Mouse (Mus musculus): Measurements from ENCODE around the gene Arl4a.
A peak's percentile ranks its signal among the peaks of the same experiment; 100 is the strongest.

Gene Arl4a

GRCm38 (mm10) chr12:40037876-40038463 lies at the start of gene Arl4a:
TSS of gene Arl4a (minus strand) at chr12:40038025.
- peak; percentile 92 to 93 for DNase-seq (ENCODE audit: low spot score in 2 of 2)

- peak; percentile 66 to 73 for DNase-seq (ENCODE audit: low spot score in 2 of 2)
Measured at GRCm38 (mm10) chr12:40085731-40086322, 48.0 kb upstream of the Arl4a start.

GRCm38 (mm10) chr12:40082453-40083238 lies 44.8 kb upstream of the Arl4a start:
- DNase-seq (ENCODE audit: low spot score in 2 of 2), result no peak

GRCm38 (mm10) chr12:40082048-40082447 lies 44.2 kb upstream of the Arl4a start:
- DNase-seq (ENCODE audit: low spot score in 2 of 2), result no peak

DNA sequence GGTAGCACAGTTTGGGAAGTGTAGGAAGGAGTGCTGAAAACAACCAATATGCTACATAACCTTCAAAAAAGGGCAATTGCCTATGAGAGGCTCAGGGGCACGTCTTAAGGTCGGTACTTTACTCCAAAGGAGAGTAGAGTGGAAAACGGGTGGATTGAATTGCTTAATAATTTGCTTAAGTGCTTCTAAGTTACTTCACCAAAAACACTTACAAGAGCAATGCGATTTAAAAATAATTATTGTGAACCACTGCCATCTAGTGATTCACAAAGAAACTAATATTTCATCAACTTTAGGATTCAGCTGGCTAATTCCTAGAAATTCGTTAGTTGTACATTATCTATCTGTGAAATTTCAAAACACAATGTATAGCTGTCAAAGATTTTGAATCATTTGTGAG lies 35.8 kb upstream of the Arl4a start:
- no peak for DNase-seq (ENCODE audit: low spot score in 2 of 2)

GRCm38 (mm10) chr12:40047024-40047423 lies 9.2 kb upstream of the Arl4a start:
- DNase-seq (ENCODE audit: low spot score in 2 of 2), result no peak

DNA sequence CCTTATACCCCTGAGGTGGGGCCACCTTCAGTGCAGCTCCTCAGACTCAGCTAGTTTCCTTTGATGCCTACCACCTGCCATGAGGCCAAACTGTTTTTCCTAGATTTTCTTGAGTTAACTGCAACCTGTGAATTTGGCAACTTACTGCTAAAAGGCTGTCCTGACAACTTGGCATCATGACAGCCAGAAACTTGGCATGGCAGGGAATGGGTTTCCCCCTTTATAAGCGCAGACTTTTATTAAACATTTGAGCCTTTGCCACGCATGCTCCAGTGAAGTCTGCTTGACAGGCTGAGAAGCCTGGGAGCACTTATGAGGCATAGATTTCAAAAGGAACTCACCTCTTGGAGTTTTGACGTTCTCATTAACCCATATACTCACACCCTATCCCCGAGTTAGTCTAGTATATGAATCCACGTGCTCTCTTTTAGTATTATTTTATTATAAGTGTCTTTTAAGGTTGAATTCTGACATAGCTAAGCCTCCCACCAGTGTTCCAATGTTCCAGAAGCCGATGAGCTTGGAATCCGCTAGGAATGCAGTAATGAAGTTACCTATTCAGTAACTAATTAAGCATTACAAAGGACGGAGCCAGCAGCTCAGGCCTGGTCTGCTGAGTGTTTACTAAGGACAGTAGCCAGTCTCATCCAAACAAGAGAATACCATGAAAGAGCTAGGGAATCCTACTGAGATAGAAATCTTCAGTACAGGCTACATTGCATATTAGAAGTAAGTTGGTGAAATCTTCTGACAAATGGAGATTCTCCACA lies 6.2 kb upstream of the Arl4a start:
- DNase-seq (ENCODE audit: low spot score in 2 of 2), result peak in 1 of 2 experiments; percentile 29

DNA sequence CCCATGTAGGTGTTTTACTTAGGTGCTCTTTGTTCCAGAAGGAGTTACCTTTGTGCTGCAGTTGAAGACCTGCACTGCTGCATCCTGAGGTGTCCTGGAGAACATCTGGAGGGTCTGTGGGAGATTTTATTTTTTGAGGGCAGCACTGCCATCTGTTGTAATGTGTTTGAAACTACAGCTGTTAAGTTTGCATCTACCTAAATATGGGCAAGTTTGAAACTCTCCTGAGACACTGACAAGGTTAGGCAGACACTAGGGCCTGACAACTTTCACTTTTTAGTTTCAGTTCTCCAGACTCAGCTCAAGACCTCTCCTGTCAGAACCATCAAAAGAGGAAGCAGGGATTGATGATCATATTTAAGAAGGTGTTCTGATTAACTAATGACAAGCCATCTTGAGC lies 2.2 kb upstream of the Arl4a start:
- peak in 1 of 2 experiments; percentile 24 for DNase-seq (ENCODE audit: low spot score in 2 of 2)

DNA sequence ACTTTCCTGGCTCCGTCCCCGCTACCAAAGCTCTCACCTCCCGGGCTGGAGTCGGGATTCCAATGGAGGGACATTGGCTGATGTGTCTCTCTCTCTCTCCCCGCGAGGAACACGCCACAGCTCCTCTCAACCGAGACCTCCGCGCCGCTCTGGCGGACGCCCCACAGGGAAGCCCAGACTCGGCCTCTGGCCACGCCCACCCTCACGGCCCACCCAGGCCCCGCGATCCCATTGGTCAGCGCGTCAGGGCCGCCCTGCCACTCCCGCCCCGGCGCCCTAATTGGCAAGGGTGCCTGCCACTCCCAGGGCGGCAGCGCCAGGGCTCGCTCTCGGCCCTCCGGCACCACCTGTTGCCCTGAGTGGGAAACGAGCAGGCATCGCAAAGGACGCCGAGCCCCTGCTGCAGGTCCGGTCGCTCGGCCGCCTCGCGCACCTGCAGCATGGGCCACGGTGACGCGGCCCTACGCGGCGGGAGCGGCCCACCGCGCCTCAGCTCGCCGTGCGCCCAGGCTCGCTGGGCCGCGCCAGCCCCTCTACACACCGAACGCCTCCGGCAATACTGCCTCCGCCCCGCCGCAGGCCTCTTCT lies 505 bp downstream of the Arl4a start:
- peak; percentile 98 to 99 for DNase-seq (ENCODE audit: low spot score in 2 of 2)

- peak in 1 of 2 experiments; percentile 25 for DNase-seq (ENCODE audit: low spot score in 2 of 2)
Measured at GRCm38 (mm10) chr12:40036666-40037065, 1.2 kb downstream of the Arl4a start.

DNA sequence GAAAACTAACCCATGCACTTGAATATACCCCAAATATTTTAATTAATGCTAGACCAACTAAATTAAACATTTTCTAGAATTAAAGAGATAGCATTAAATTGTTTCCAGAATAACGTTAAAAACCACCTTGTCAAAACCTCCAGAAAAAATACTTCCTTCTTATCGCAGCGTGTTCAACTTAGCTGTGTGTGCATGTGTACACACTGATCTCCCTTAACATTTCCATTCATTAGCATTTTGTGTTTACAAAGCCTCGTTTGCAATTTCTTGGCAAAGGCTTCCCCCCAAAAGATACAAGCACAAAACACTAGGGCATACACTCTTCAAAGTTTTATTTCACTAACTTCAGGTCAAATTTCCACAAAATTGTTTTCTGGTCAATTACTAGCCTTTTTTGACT lies 2.3 kb downstream of the Arl4a start:
- no peak for DNase-seq (ENCODE audit: low spot score in 2 of 2)

- DNase-seq (ENCODE audit: low spot score in 2 of 2), result no peak
Measured at GRCm38 (mm10) chr12:40029201-40029600, 8.6 kb downstream of the Arl4a start.

DNA sequence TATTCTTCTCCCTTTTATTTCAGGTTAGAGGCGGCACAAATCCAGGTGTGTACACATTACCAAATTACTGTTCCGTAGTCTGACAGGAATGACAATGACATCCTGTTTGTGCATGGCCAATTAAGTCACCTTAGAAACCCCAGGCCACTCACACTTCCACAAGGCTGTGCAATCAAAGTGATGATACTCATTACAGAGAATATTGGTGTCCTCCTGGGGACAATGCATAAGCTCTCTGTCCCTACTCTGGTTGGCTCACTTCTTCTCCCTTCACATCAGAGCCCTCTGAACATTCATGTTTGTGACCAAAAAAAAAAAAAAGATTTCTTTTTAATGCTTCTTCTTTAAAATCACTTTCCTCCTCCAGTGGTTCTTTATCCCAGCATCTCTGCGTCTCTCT lies 10.0 kb downstream of the Arl4a start:
- DNase-seq (ENCODE audit: low spot score in 2 of 2), result no peak

DNA sequence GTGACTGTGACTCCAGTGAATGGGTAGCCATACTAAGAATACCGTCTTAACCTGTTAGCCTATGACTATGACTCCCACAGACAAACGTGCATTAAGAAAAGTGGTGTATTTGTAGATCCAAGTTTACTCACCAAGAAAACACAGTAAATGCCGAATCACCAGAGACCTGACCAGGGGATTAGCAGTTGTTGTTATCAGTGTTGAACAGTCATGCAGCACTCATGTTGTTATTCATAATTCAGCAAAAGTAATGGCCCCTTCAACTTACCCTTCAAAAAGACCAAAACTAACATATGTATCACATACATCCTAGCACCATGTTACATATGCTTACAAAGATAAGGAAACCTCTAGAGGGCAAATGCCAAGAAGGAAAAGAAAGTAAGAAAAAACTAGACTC lies 10.4 kb downstream of the Arl4a start:
- no peak for DNase-seq (ENCODE audit: low spot score in 2 of 2)

GRCm38 (mm10) chr12:40023918-40024317 lies 13.9 kb downstream of the Arl4a start:
- DNase-seq (ENCODE audit: low spot score in 2 of 2), result no peak

DNA sequence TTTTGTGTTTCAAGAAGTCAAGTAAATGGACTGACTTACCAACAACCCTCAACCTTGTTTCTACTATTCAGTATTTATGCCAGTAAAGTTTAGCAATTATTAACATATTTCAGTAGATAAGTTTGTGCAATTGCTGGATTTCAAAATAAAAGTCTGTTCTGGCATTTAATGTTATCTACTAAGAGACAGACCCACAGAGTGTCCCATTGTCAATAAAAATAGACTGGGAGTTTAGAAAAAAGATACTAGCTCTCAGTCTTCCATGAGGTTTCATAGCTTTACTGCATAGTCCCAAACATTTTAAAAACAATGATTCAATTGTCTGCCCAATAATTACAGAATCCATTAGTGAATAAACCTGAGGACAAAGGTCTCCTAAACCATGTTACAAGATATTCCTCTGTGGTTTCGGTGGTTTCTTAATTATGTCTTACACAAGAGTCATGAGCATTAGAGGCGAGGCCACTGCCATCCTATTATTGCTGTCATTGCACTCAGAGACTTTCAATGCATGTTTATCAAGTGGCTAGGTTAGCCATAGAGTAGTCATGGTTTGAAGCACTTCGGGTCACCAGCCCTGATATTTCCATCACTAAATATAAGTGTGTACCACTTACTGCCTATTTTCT lies 14.7 kb downstream of the Arl4a start:
- DNase-seq (ENCODE audit: low spot score in 2 of 2), result no peak

DNA sequence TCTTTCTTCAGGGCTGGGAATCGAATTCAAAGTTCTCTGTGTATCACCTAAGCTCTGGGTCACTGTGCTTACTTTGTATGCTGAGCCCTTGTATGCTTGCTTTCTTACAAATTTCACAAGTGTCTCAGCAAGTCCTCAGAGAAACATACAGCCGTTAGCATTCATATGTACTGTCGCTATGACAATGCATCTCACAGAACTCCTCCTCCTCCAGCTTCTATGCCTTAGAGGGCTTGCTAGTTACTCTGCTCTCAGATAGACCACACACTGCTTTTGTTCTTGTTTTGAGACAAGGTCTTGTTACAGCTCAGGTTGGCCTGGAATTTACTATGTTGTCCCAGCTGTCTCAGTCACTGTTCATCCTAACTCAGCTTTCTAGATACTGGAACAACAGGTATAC lies 15.5 kb downstream of the Arl4a start:
- DNase-seq (ENCODE audit: low spot score in 2 of 2), result no peak

DNA sequence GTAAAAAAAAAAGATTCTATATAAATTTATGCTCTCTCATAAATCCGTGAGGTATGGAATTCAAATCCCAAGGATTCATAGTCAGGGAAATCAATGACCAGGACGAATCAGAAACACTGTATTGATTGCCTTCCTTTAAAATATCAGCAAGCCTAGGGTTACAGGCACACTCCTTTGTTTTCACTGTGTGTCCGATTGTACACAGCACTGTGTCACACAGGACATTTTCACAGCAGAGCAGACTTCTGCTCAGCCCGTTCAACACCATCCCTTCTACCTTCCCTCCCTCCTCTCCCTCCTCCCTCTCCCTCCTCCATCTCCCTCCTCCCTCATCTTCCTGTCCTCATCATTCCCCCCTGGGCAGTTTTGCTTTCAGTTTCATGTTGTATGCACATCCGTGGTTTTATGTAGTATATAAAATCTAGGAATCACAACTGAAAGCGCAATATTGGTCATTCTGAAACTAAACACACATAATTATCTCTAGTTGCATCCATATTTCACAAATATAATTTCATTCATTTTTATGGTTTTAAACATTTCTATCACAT lies 19.8 kb downstream of the Arl4a start:
- no peak for DNase-seq (ENCODE audit: low spot score in 2 of 2)

DNA sequence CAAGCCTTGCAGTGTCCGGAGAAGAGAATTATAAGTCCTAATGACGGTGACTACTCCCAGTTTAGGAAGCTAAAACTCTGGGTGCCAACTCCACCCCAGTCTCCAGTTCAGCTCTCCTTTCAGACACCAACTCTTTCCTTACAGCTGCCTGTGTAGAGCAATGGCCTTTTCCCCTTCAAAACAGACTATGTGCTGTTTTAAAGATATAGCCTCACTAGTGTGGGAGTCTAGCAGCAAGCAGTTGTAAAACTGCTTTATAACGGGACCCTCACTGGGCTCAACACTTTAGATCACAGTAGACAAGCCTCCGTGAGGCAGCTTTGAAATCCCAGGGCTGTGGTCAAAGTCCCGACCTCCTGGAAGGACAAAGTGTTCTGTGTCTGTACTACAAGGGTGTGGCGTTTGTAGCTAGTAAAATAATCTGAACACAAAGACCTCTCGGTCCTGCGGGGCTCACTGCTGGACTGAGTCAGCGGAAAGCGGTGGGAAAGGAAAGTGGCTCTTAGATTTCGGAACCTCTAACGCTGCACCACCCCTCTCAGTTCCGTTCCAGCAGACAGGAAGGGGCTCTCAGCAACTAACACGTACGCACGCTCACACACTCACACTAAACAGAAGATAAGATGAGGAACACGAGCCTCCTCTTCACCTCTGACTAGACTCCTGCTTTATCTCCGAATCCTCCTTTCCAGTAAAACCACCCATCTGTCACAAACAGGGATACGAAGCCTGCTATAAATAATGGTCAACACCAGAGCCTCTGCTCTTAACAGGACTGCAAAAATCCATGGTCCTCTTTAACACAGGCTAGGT lies 21.0 kb downstream of the Arl4a start:
- DNase-seq (ENCODE audit: low spot score in 2 of 2), result peak; percentile 35 to 41

DNA sequence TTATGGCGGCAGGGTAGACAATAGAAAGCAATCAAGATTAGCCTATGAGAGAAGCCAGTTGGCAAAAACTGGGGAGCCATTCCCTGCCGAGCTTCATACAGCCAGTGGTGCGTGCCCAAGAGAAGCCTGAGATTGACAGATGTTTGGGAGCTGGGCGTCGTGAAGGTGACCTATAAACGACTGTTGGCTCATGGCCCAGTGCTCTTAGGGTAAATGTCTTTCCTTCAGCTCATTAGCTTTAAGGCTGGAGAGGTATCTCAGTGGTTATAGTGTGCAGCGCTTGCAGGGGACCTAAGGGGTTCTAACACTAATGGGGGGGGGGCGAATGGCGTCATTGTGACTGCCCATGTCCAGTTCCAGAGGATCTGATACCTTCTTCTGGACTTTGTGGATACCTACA lies 21.8 kb downstream of the Arl4a start:
- no peak for DNase-seq (ENCODE audit: low spot score in 2 of 2)

All from right cerebral cortex, postnatal 10 days (tissue).